Mouse (Mus musculus) limb, embryonic 12.5 days (tissue): ENCODE measurements around the gene Rapgef6. TPM values are rescaled to one million over a fixed set of nuclear protein-coding genes. Genes with fewer than 3 reads are reported as not detected.

Source experiments
- ATAC-seq: fragments of 200-750 bp; cut with Nextera tagmentation; 2 replicates; pipeline ENCODE4 v1.8.0; 2017; ENCODE audit warnings: low read depth, moderate TSS enrichment; ENCODE audit not compliant: insufficient number of reproducible peaks, insufficient read depth, low FRiP score, low TSS enrichment
- H3K27ac ChIP-seq: fragments of 300-500 bp; sonication (generic); 2 replicates; pipeline ENCODE4 v1.5.1; 2016; ENCODE audit warnings: mild to moderate bottlenecking, moderate library complexity
- H3K27me3 ChIP-seq: fragments of 300-500 bp; sonication (generic); 2 replicates; pipeline ENCODE4 v1.6.1; 2016; ENCODE audit warnings: mild to moderate bottlenecking, moderate library complexity
- H3K36me3 ChIP-seq: fragments of 300-500 bp; sonication (generic); 2 replicates; pipeline ENCODE4 v1.6.1; 2016; ENCODE audit warnings: mild to moderate bottlenecking, moderate library complexity
- H3K4me1 ChIP-seq: fragments of 300-500 bp; sonication (generic); replicated peaks from 2 replicates; pipeline ENCODE4 v1.6.1; 2016
- H3K4me2 ChIP-seq: fragments of 300-500 bp; sonication (generic); 2 replicates; pipeline ENCODE4 v1.6.1; 2016; ENCODE audit warnings: mild to moderate bottlenecking, moderate library complexity
- H3K4me3 ChIP-seq: fragments of 300-500 bp; sonication (generic); replicated peaks from 2 replicates; pipeline ENCODE4 v1.5.1; 2016; ENCODE audit warnings: mild to moderate bottlenecking
- H3K9ac ChIP-seq: fragments of 300-500 bp; sonication (generic); replicated peaks from 2 replicates; pipeline ENCODE4 v1.6.1; 2016; ENCODE audit warnings: mild to moderate bottlenecking, moderate library complexity
- H3K9me3 ChIP-seq: fragments of 300-500 bp; sonication (generic); 2 replicates; pipeline ENCODE4 v1.6.1; 2016; ENCODE audit warnings: mild to moderate bottlenecking, moderate library complexity
- WGBS: fragments of 180-500 bp; shearing (Covaris S2); methylation state at CpG from one replicate; pipeline ENCODE4 v1.1.7; 2016; 5-methylcytosine and 5-hydroxymethylcytosine counted together
- polyA plus RNA-seq: library from polyadenylated mRNA; unstranded; fragments of >200 nt; fragmentation: Nextera tagmentation; extraction: Ambion mirVana; gene quantifications from 2 replicates; pipeline ENCODE4 v1.2.1, GENCODE M21; 2016

Gene Rapgef6
- polyA plus RNA-seq, 1 experiment from 2014 or later = 37.9 TPM

DNA sequence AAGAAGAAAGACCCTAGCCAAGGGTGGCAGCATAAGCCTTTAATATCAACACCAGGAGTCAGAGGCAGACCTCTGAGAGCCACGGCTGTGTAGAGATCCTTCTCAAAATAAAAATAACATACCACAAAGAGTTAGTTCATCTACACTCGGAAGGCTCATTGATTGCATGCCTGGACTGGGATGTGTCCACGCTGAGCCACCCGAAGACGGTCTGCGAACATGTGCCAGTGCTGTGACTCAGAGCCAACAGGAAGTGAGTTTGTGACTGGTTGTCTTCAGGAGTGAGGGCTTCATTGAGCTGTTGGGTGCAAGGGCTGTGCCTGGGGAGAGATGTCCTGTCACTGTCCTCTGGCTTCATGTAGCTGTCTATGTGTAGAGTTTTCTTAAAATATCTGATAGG, 171.0 kb downstream of the Rapgef6 start:
- 0 out of 2 replicates have a peak, but pooled peaks cover 3% of the 10 kb centered on the region for H3K4me1 ChIP-seq
- no peak overlapping the region for H3K4me2 ChIP-seq
- H3K4me3 ChIP-seq = no peak overlapping the region
- peaks cover 69% of the 10 kb centered on the region for H3K36me3 ChIP-seq
- H3K27me3 ChIP-seq = no peaks in the 10 kb centered on the region
- H3K9me3 ChIP-seq = no peaks in the 10 kb centered on the region
- 93% methylated on average over 6 of the region's 6 CpGs for WGBS
- no peak overlapping the region for H3K27ac ChIP-seq
- H3K9ac ChIP-seq = no peak overlapping the region
- no peak for ATAC-seq

GRCm38 (mm10) chr11:54694291-54694690, 171.6 kb downstream of the Rapgef6 start:
- WGBS = 68% methylated on average over 8 of the region's 8 CpGs
- Histone ChIP-seq H3K9me3 (no peaks in the 10 kb centered on the region), H3K4me1 (no peaks in the 10 kb centered on the region), H3K27ac (no peak overlapping the region), H3K4me2 (no peak overlapping the region), H3K36me3 (peaks cover 73% of the 10 kb centered on the region), H3K27me3 (no peaks in the 10 kb centered on the region), H3K9ac (no peak overlapping the region), H3K4me3 (no peak overlapping the region)
- no peak for ATAC-seq

DNA sequence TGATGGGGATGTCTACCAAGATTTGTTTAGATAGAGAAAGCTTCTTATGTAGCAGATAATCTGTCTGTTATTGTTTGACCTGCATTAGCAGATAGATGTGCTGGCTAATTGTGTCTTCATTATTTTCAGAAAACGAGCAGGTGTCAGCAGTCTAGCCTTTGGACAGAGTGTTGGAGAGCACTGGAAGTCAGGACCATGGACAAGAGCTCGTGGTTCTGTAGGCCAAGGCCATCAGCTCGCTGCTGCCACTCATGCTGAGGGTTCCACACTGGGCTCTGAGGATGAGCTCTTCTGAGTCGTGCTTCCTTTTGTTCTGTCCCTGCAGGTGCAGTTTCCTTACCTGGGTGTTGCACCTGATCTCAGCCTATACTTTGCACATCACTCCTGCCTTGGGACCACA, 173.3 kb downstream of the Rapgef6 start:
- Histone ChIP-seq H3K27me3 (no peaks in the 10 kb centered on the region), H3K4me1 (no peaks in the 10 kb centered on the region), H3K27ac (no peak overlapping the region), H3K9me3 (no peaks in the 10 kb centered on the region), H3K4me3 (no peak overlapping the region), H3K4me2 (no peak overlapping the region), H3K36me3 (peaks cover 73% of the 10 kb centered on the region), H3K9ac (no peak overlapping the region)
- 74% methylated on average over 4 of the region's 4 CpGs for WGBS
- no peak for ATAC-seq

- no peak overlapping the region for H3K4me2 ChIP-seq
- H3K9ac ChIP-seq = no peak overlapping the region
- peaks cover 63% of the 10 kb centered on the region for H3K36me3 ChIP-seq
- no peak for ATAC-seq
- no peaks in the 10 kb centered on the region for H3K4me1 ChIP-seq
- H3K27me3 ChIP-seq = no peaks in the 10 kb centered on the region
- H3K27ac ChIP-seq = no peak overlapping the region
- no peak overlapping the region for H3K4me3 ChIP-seq
- H3K9me3 ChIP-seq = no peaks in the 10 kb centered on the region
- WGBS = 87% methylated on average over 5 of the region's 5 CpGs
Observed at GRCm38 (mm10) chr11:54697611-54698010, 175.0 kb downstream of the Rapgef6 start.

DNA sequence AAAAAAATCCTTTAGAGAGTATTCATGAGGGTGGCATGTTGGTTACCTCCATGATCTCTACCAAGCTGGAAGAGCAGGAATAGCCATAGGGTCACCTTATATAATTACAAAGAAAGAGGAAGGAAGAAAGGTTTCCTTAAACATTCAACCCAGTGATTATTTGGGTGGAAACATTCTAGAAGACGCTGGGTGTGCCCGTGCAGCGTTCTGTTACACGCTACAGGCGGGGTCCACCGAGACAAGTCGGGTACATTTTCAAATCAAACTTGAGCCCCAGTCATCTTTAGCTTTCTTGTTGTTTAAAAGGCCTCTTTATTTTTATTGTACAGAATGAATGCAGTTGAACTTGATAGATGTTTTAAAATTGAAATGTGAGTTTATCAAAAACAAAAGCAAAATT, 176.0 kb downstream of the Rapgef6 start:
- no peak for ATAC-seq

GRCm38 (mm10) chr11:54699972-54700371, 177.3 kb downstream of the Rapgef6 start:
- Histone ChIP-seq H3K4me2 (no peak overlapping the region), H3K27ac (no peak overlapping the region), H3K4me1 (no peaks in the 10 kb centered on the region)

More for the DNA sequence above, 176.0 kb downstream of the Rapgef6 start:
- H3K36me3 ChIP-seq = peaks cover 58% of the 10 kb centered on the region
- H3K27me3 ChIP-seq = no peaks in the 10 kb centered on the region
- no peaks in the 10 kb centered on the region for H3K4me1 ChIP-seq
- no peak overlapping the region for H3K4me2 ChIP-seq
- H3K9ac ChIP-seq = no peak overlapping the region
- no peak overlapping the region for H3K27ac ChIP-seq
- WGBS = 93% methylated on average over 7 of the region's 7 CpGs
- no peaks in the 10 kb centered on the region for H3K9me3 ChIP-seq
- no peak overlapping the region for H3K4me3 ChIP-seq

GRCm38 (mm10) chr11:54701848-54702247, 179.2 kb downstream of the Rapgef6 start:
- 94% methylated on average over 8 of the region's 8 CpGs for WGBS
- no peak for ATAC-seq
- H3K36me3 ChIP-seq = peaks cover 30% of the 10 kb centered on the region; the same call in 1 of the 2 replicates
- H3K27me3 ChIP-seq = no peaks in the 10 kb centered on the region
- H3K4me3 ChIP-seq = no peak overlapping the region
- no peak overlapping the region for H3K4me2 ChIP-seq
- H3K9ac ChIP-seq = no peak overlapping the region
- H3K27ac ChIP-seq = no peak overlapping the region
- no peaks in the 10 kb centered on the region for H3K4me1 ChIP-seq
- H3K9me3 ChIP-seq = no peaks in the 10 kb centered on the region

More at GRCm38 (mm10) chr11:54699972-54700371, 177.3 kb downstream of the Rapgef6 start:
- ATAC-seq = no peak
- Histone ChIP-seq H3K9me3 (no peaks in the 10 kb centered on the region), H3K27me3 (no peaks in the 10 kb centered on the region), H3K36me3 (peaks cover 46% of the 10 kb centered on the region), H3K9ac (no peak overlapping the region), H3K4me3 (no peak overlapping the region)
- WGBS = 79% methylated on average over 3 of the region's 3 CpGs

GRCm38 (mm10) chr11:54703306-54703705, 180.7 kb downstream of the Rapgef6 start:
- Histone ChIP-seq H3K27me3 (no peaks in the 10 kb centered on the region), H3K9me3 (no peaks in the 10 kb centered on the region), H3K27ac (no peak overlapping the region), H3K4me2 (no peak overlapping the region), H3K9ac (no peak overlapping the region), H3K36me3 (peaks cover 20% of the 10 kb centered on the region; the same call in 1 of the 2 replicates), H3K4me1 (no peaks in the 10 kb centered on the region), H3K4me3 (no peak overlapping the region)
- no peak for ATAC-seq
- 40% methylated on average over 4 of the region's 4 CpGs for WGBS

GRCm38 (mm10) chr11:54708153-54708552, 185.5 kb downstream of the Rapgef6 start:
- Histone ChIP-seq H3K36me3 (peaks cover 13% of the 10 kb centered on the region; the same call in 1 of the 2 replicates), H3K4me2 (no peak overlapping the region), H3K4me3 (no peak overlapping the region), H3K27me3 (no peaks in the 10 kb centered on the region), H3K9me3 (no peaks in the 10 kb centered on the region), H3K4me1 (no peaks in the 10 kb centered on the region), H3K27ac (no peak overlapping the region), H3K9ac (no peak overlapping the region)
- ATAC-seq = no peak
- WGBS = 92% methylated on average over 2 of the region's 2 CpGs

GRCm38 (mm10) chr11:54709645-54710044, 187.0 kb downstream of the Rapgef6 start:
- H3K4me1 ChIP-seq = no peaks in the 10 kb centered on the region
- H3K9ac ChIP-seq = no peak overlapping the region
- no peak for ATAC-seq
- no peak overlapping the region for H3K27ac ChIP-seq
- H3K9me3 ChIP-seq = no peaks in the 10 kb centered on the region
- no peak overlapping the region for H3K4me3 ChIP-seq
- no peak overlapping the region for H3K4me2 ChIP-seq
- H3K27me3 ChIP-seq = no peaks in the 10 kb centered on the region
- 59% methylated on average over 2 of the region's 2 CpGs for WGBS
- H3K36me3 ChIP-seq = peaks cover 19% of the 10 kb centered on the region

GRCm38 (mm10) chr11:54710512-54711293, 188.1 kb downstream of the Rapgef6 start:
- ATAC-seq = no peak
- H3K36me3 ChIP-seq = peaks cover 27% of the 10 kb centered on the region
- H3K4me1 ChIP-seq = no peaks in the 10 kb centered on the region
- H3K4me2 ChIP-seq = no peak overlapping the region
- no peaks in the 10 kb centered on the region for H3K9me3 ChIP-seq
- H3K9ac ChIP-seq = no peak overlapping the region
- 86% methylated on average over 4 of the region's 4 CpGs for WGBS
- no peak overlapping the region for H3K4me3 ChIP-seq
- H3K27me3 ChIP-seq = no peaks in the 10 kb centered on the region
- no peak overlapping the region for H3K27ac ChIP-seq

DNA sequence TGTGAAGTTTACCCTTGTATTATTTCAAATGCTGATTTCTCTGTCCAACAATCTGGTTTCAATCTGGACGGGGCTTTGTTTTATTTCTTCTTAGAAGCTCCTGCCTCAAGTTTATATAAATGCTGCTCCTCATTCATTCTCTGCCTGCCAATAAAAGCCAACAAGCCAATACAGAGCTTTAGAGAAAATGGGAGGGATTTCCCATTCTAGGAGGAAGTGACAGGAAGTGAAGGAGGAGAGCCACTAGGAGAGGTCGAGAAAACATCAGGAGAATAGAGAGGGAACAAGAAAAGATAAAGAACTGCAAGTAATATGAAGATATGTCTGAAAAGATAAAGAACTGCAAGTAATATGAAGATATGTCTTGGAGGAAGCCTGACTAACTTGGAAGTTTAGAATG, 190.2 kb downstream of the Rapgef6 start:
- H3K36me3 ChIP-seq = peaks cover 45% of the 10 kb centered on the region

More for the DNA sequence above, 190.2 kb downstream of the Rapgef6 start:
- no peak for ATAC-seq
- Histone ChIP-seq H3K4me3 (no peak overlapping the region), H3K27me3 (no peaks in the 10 kb centered on the region), H3K4me2 (no peak overlapping the region), H3K9me3 (no peaks in the 10 kb centered on the region), H3K27ac (no peak overlapping the region), H3K4me1 (no peaks in the 10 kb centered on the region), H3K9ac (no peak overlapping the region)
- 79% methylated on average over 2 of the region's 2 CpGs for whole genome bisulfite sequencing
